Mouse (Mus musculus): ENCODE data around the gene Galk1. TPM values are rescaled to one million over a fixed set of nuclear protein-coding genes. Genes with fewer than 3 reads are reported as not detected.

Galk1 gene
- total and polyA plus RNA-seq, 3 experiments, result 253 to 326 TPM; not detected in 1

- TF ChIP-seq UBTF (IDR thresholded peaks at IDR 0.05; ENCODE audit: borderline replicate concordance, insufficient read depth, low read depth, low read length), result no peak
These were observed 9.1 kb upstream of the Galk1 start (continued) for GRCm38 (mm10) chr11:116021328-116022220.

- H3K4me3 ChIP-seq (ENCODE audit: control insufficient read depth in 1 of 2, insufficient read depth in 1 of 2, low read depth in 2 of 2, low read length in 2 of 2), result no peak overlapping the region
- no peaks in the 10 kb centered on the region for H3K9me3 ChIP-seq (replicated peaks; ENCODE audit: insufficient read depth, low read length)
- TF ChIP-seq ZNF384 (IDR thresholded peaks at IDR 0.05; ENCODE audit: low read depth, low read length) (peak; percentile 90), ETS1 (IDR thresholded peaks at IDR 0.05; ENCODE audit: low read depth, low read length) (no peak), POLR2AphosphoS2 (IDR thresholded peaks at IDR 0.05; ENCODE audit: low read length) (peak; percentile 60; the same call in 1 of the 2 replicates), CTCF (IDR thresholded peaks at IDR 0.05 in 2 of 3, conservative IDR thresholded peaks at IDR 0.05 in 1 of 3; ENCODE audit: control insufficient read depth in 1 of 3, insufficient read depth in 1 of 3, low read depth in 2 of 3, low read length in 3 of 3, poor library complexity in 1 of 3, severe bottlenecking in 1 of 3) (peak; percentile 14 to 42 (median 24); a peak in 3 of 6 replicates), SMC3 (IDR thresholded peaks at IDR 0.05; ENCODE audit: low read depth, low read length) (peak; percentile 29), USF1 (IDR thresholded peaks at IDR 0.05; ENCODE audit: low read depth, low read length) (no peak)
- H3K27ac ChIP-seq (ENCODE audit: control insufficient read depth, low read depth, low read length), result no peak overlapping the region
- peaks cover 4 to 16% of the 10 kb centered on the region in 2 experiments for H3K36me3 ChIP-seq (ENCODE audit: control insufficient read depth in 1 of 2, insufficient read depth in 2 of 2, low read length in 2 of 2)
- peaks cover 14% of the 10 kb centered on the region for H3K79me2 ChIP-seq (ENCODE audit: control insufficient read depth, insufficient read depth, low read length, poor library complexity)
- no peak overlapping the region for H3K9ac ChIP-seq (ENCODE audit: control insufficient read depth, low read depth, low read length, poor library complexity, severe bottlenecking)
- peak; percentile 71 for DNase-seq (ENCODE audit: low read depth, low spot score)
- no peaks in the 10 kb centered on the region for H3K27me3 ChIP-seq (ENCODE audit: control insufficient read depth in 1 of 2, insufficient read depth in 2 of 2, low read length in 2 of 2)
- peaks cover 2 to 3% of the 10 kb centered on the region in 2 experiments; a peak in 3 of 4 replicates for H3K4me1 ChIP-seq (ENCODE audit: control insufficient read depth in 1 of 2, insufficient read depth in 2 of 2, low read length in 2 of 2)
These were observed 8.0 kb upstream of the Galk1 start for GRCm38 (mm10) chr11:116020519-116020922.

- TF ChIP-seq POLR2AphosphoS5 (IDR thresholded peaks at IDR 0.05; ENCODE audit: borderline replicate concordance, low read depth, low read length) (peak; percentile 96; the same call in 1 of the 2 replicates), SIN3A (IDR thresholded peaks at IDR 0.05; ENCODE audit: low read length) (no peak), GABPA (IDR thresholded peaks at IDR 0.05; ENCODE audit: low read depth, low read length) (no peak), POLR2AphosphoS2 (IDR thresholded peaks at IDR 0.05; ENCODE audit: low read length) (no peak), CHD2 (IDR thresholded peaks at IDR 0.05; ENCODE audit: low read length) (no peak), KAT2A (conservative IDR thresholded peaks at IDR 0.05; ENCODE audit: low read depth, low read length) (no peak), TBP (IDR thresholded peaks at IDR 0.05; ENCODE audit: low read depth, low read length) (peak; percentile 69), EP300 (IDR thresholded peaks at IDR 0.05; ENCODE audit: low read depth in 1 of 2, low read length in 2 of 2) (no peak), JUND (IDR thresholded peaks at IDR 0.05; ENCODE audit: low read depth, low read length) (no peak), TCF12 (IDR thresholded peaks at IDR 0.05; ENCODE audit: low read depth, low read length) (no peak)
- DNase-seq (ENCODE audit: low read depth, low spot score), result peak; percentile 68
- Histone ChIP-seq H3K9me3 (replicated peaks; ENCODE audit: insufficient read depth, low read length) (no peaks in the 10 kb centered on the region), H3K4me1 (ENCODE audit: control insufficient read depth in 1 of 2, insufficient read depth in 2 of 2, low read length in 2 of 2) (peaks cover under 1 to 2% of the 10 kb centered on the region in 2 experiments; a peak in 3 of 4 replicates), H3K79me2 (ENCODE audit: control insufficient read depth, insufficient read depth, low read length, poor library complexity) (peaks cover 14% of the 10 kb centered on the region), H3K36me3 (ENCODE audit: control insufficient read depth in 1 of 2, insufficient read depth in 2 of 2, low read length in 2 of 2) (peaks cover 4 to 12% of the 10 kb centered on the region in 2 experiments), H3K4me3 (ENCODE audit: control insufficient read depth in 1 of 2, insufficient read depth in 1 of 2, low read depth in 2 of 2, low read length in 2 of 2) (no peak overlapping the region), H3K9ac (ENCODE audit: control insufficient read depth, low read depth, low read length, poor library complexity, severe bottlenecking) (no peak overlapping the region), H3K27me3 (ENCODE audit: control insufficient read depth in 1 of 2, insufficient read depth in 2 of 2, low read length in 2 of 2) (no peaks in the 10 kb centered on the region), H3K27ac (ENCODE audit: control insufficient read depth, low read depth, low read length) (no peak overlapping the region)
These were observed 7.5 kb upstream of the Galk1 start for GRCm38 (mm10) chr11:116019976-116020411.
